Mouse (Mus musculus): ENCODE data around the gene Usp49.
A peak's percentile ranks its signal among the peaks of the same experiment; 100 is the strongest.
"Not testable (repeated sequence)": the region's sequence is repeated elsewhere in the genome, so short reads cannot be mapped to it uniquely, and the experiment has no call there.

Gene Usp49

GRCm38 (mm10) chr17:47648966-47649365, 18.5 kb downstream of the Usp49 start:
- DNase-seq (ENCODE audit: low read depth, low spot score): no peak

GRCm38 (mm10) chr17:47651953-47652352, 21.5 kb downstream of the Usp49 start:
- DNase-seq (ENCODE audit: low read depth, low spot score): no peak

- not testable (repeated sequence) for DNase-seq (ENCODE audit: low read depth, low spot score)
Measured at GRCm38 (mm10) chr17:47654346-47654745, 23.9 kb downstream of the Usp49 start.

- no peak for DNase-seq (ENCODE audit: low read depth, low spot score)
Measured at GRCm38 (mm10) chr17:47655697-47656096, 25.2 kb downstream of the Usp49 start.

- DNase-seq (ENCODE audit: low read depth, low spot score): no peak
Measured at GRCm38 (mm10) chr17:47657901-47658300, 27.4 kb downstream of the Usp49 start.

- no peak for DNase-seq (ENCODE audit: low read depth, low spot score)
Measured at GRCm38 (mm10) chr17:47658741-47659243, 28.3 kb downstream of the Usp49 start.

- no peak for DNase-seq (ENCODE audit: low read depth, low spot score)
Measured at GRCm38 (mm10) chr17:47663009-47663713, 32.7 kb downstream of the Usp49 start.

GRCm38 (mm10) chr17:47664474-47664873, 34.0 kb downstream of the Usp49 start:
- DNase-seq (ENCODE audit: low read depth, low spot score): no peak

GRCm38 (mm10) chr17:47669166-47669565, 38.7 kb downstream of the Usp49 start:
- DNase-seq (ENCODE audit: low read depth, low spot score): no peak

- DNase-seq (ENCODE audit: low read depth, low spot score): no peak
Measured at GRCm38 (mm10) chr17:47671988-47672310, 41.5 kb downstream of the Usp49 start.

- DNase-seq (ENCODE audit: low read depth, low spot score): peak; percentile 49
Measured at GRCm38 (mm10) chr17:47672311-47673111, 42.0 kb downstream of the Usp49 start.

GRCm38 (mm10) chr17:47676581-47676980, 46.1 kb downstream of the Usp49 start:
- DNase-seq (ENCODE audit: low read depth, low spot score): no peak

GRCm38 (mm10) chr17:47678238-47678637, 47.7 kb downstream of the Usp49 start:
- no peak for DNase-seq (ENCODE audit: low read depth, low spot score)

GRCm38 (mm10) chr17:47678702-47679101, 48.2 kb downstream of the Usp49 start:
- no peak for DNase-seq (ENCODE audit: low read depth, low spot score)

GRCm38 (mm10) chr17:47682836-47683235, 52.3 kb downstream of the Usp49 start:
- no peak for DNase-seq (ENCODE audit: low read depth, low spot score)

- DNase-seq (ENCODE audit: low read depth, low spot score): peak; percentile 94
Measured at GRCm38 (mm10) chr17:47687409-47688343, 57.2 kb downstream of the Usp49 start.

GRCm38 (mm10) chr17:47688344-47688607, 57.8 kb downstream of the Usp49 start, which contains the start of gene Tomm6:
Gene Tomm6, minus strand, starts transcription at chr17:47688386.
- no peak for DNase-seq (ENCODE audit: low read depth, low spot score)

- no peak for DNase-seq (ENCODE audit: low read depth, low spot score)
Measured at GRCm38 (mm10) chr17:47688608-47689575, 58.4 kb downstream of the Usp49 start, which contains the start of gene Frs3. Gene Frs3, plus strand, starts transcription at chr17:47689030.

- DNase-seq (ENCODE audit: low read depth, low spot score): no peak
Measured at GRCm38 (mm10) chr17:47689894-47690293, 59.4 kb downstream of the Usp49 start.

- no peak for DNase-seq (ENCODE audit: low read depth, low spot score)
Measured at GRCm38 (mm10) chr17:47691650-47692049, 61.2 kb downstream of the Usp49 start.
